Mouse (Mus musculus) hindbrain, embryonic 10.5 days (tissue): ENCODE data around the gene Itfg1. TPM values are rescaled to one million over a fixed set of nuclear protein-coding genes. Genes with fewer than 3 reads are reported as not detected.

Experiments
- DNase-seq: peaks from one replicate; pipeline ENCODE4 v3.0.0-alpha.2; 2017; ENCODE audit warnings: low spot score
- H3K27ac ChIP-seq: fragments of 300-500 bp; sonication (generic); 2 replicates; pipeline ENCODE4 v1.5.1; 2016; ENCODE audit warnings: mild to moderate bottlenecking, moderate library complexity
- H3K27me3 ChIP-seq: fragments of 300-500 bp; sonication (generic); 2 replicates; pipeline ENCODE4 v1.6.1; 2016; ENCODE audit warnings: mild to moderate bottlenecking; ENCODE audit not compliant: poor library complexity, insufficient read depth, severe bottlenecking
- H3K36me3 ChIP-seq: fragments of 300-500 bp; sonication (generic); 2 replicates; pipeline ENCODE4 v1.6.1; 2016; ENCODE audit warnings: mild to moderate bottlenecking, moderate library complexity
- H3K4me1 ChIP-seq: fragments of 300-500 bp; sonication (generic); replicated peaks from 2 replicates; pipeline ENCODE4 v1.6.1; 2016; ENCODE audit warnings: mild to moderate bottlenecking
- H3K4me3 ChIP-seq: fragments of 300-500 bp; sonication (generic); 2 replicates; pipeline ENCODE4 v1.5.1; 2016; ENCODE audit warnings: mild to moderate bottlenecking, moderate library complexity
- H3K9me3 ChIP-seq: fragments of 300-500 bp; sonication (generic); 2 replicates; pipeline ENCODE4 v1.6.1; 2016; ENCODE audit warnings: mild to moderate bottlenecking, moderate library complexity
- WGBS: fragments of 180-500 bp; shearing (Covaris S2); methylation state at CpG from one replicate; pipeline ENCODE4 v1.1.7; 2016; 5-methylcytosine and 5-hydroxymethylcytosine counted together
- polyA plus RNA-seq: library from polyadenylated mRNA; unstranded; fragments of >200 nt; fragmentation: Nextera tagmentation; extraction: Ambion mirVana; gene quantifications from 2 replicates; pipeline ENCODE4 v1.2.1, GENCODE M21; 2016

Gene Itfg1
- polyA plus RNA-seq, 1 experiment from 2014 or later = 73.8 TPM

- Histone ChIP-seq H3K27me3 (peaks cover 28% of the 10 kb centered on the region), H3K27ac (peak within 1 kb of the TSS; percentile 98), H3K9me3 (no peaks in the 10 kb centered on the region), H3K36me3 (no peaks in the 10 kb centered on the region), H3K4me3 (peak within 1 kb of the TSS; percentile 74), H3K4me1 (peaks cover 15% of the 10 kb centered on the region; the same call in 1 of the 2 replicates)
- peak; percentile 78 for DNase-seq
- 5% methylated on average over 65 of the region's 65 CpGs for WGBS
Observed at GRCm38 (mm10) chr8:85700751-85701351, 139.9 kb downstream of the Itfg1 start, which contains the start of gene Neto2. Gene Neto2, minus strand, starts transcription at chr8:85700924.

GRCm38 (mm10) chr8:85700101-85700750 is 140.5 kb downstream of the Itfg1 start:
- under 1% methylated on average over 79 of the region's 84 CpGs for WGBS
- DNase-seq = peak; percentile 86
- Histone ChIP-seq H3K9me3 (no peaks in the 10 kb centered on the region), H3K4me3 (peak overlapping the region; percentile 74), H3K27me3 (peaks cover 28% of the 10 kb centered on the region), H3K27ac (peak overlapping the region; percentile 98), H3K4me1 (peaks cover 15% of the 10 kb centered on the region; the same call in 1 of the 2 replicates), H3K36me3 (0 out of 2 replicates have a peak, but pooled peaks cover under 1% of the 10 kb centered on the region)

- H3K9me3 ChIP-seq = no peaks in the 10 kb centered on the region
- H3K4me1 ChIP-seq = peaks cover 15% of the 10 kb centered on the region; the same call in 1 of the 2 replicates
- under 1% methylated on average over 6 of the region's 6 CpGs for WGBS
- no peak overlapping the region for H3K27ac ChIP-seq
- peak; percentile 75 for DNase-seq
- H3K4me3 ChIP-seq = peak overlapping the region; percentile 74
- peaks cover 25% of the 10 kb centered on the region for H3K27me3 ChIP-seq
- 0 out of 2 replicates have a peak, but pooled peaks cover 6% of the 10 kb centered on the region for H3K36me3 ChIP-seq
Observed at GRCm38 (mm10) chr8:85699051-85699450, 141.7 kb downstream of the Itfg1 start.

Other genes starting within 250 kb of the Itfg1 start
- gene Neto2, start 140.0 kb downstream of the Itfg1 start, polyA plus RNA-seq = 17.9 and 18.3 TPM in 2 replicates
- gene Phkb, start within 50 bp of the Itfg1 start, polyA plus RNA-seq = 32.0 and 47.2 TPM in 2 replicates